Mouse (Mus musculus) kidney, postnatal 25 days (tissue): Measurements from ENCODE around the gene Gramd1b.
A peak's percentile ranks its signal among the peaks of the same experiment; 100 is the strongest.

Experiments
- DNase-seq, 2 experiments: peaks; one replicate each; pipeline ENCODE4 v3.0.0; 2021; ENCODE audit warnings: mixed read lengths in 2 of 2

Gene Gramd1b

GRCm38 (mm10) chr9:40457448-40457847 is 73.7 kb downstream of the Gramd1b start:
- peak; percentile 64 to 77 for DNase-seq

GRCm38 (mm10) chr9:40456191-40456590 is 75.0 kb downstream of the Gramd1b start:
- DNase-seq, result peak in 1 of 2 experiments; percentile 42

- DNase-seq, result peak; percentile 44 to 69
These were observed 75.6 kb downstream of the Gramd1b start for GRCm38 (mm10) chr9:40455336-40456185.

- no peak for DNase-seq
These were observed 76.2 kb downstream of the Gramd1b start for GRCm38 (mm10) chr9:40455020-40455335.

GRCm38 (mm10) chr9:40453889-40454288 is 77.3 kb downstream of the Gramd1b start:
- DNase-seq, result no peak

GRCm38 (mm10) chr9:40452208-40452607 is 79.0 kb downstream of the Gramd1b start:
- DNase-seq, result no peak

- DNase-seq, result no peak
These were observed 80.4 kb downstream of the Gramd1b start for GRCm38 (mm10) chr9:40450776-40451175.

- peak in 1 of 2 experiments; percentile 59 for DNase-seq
These were observed 80.8 kb downstream of the Gramd1b start for GRCm38 (mm10) chr9:40450417-40450714.

- no peak for DNase-seq
These were observed 81.4 kb downstream of the Gramd1b start for GRCm38 (mm10) chr9:40449610-40450416.

- no peak for DNase-seq
These were observed 82.4 kb downstream of the Gramd1b start for GRCm38 (mm10) chr9:40448646-40449243.

GRCm38 (mm10) chr9:40447265-40447664 is 83.9 kb downstream of the Gramd1b start:
- peak; percentile 48 to 74 for DNase-seq

GRCm38 (mm10) chr9:40444961-40445360 is 86.2 kb downstream of the Gramd1b start:
- no peak for DNase-seq

GRCm38 (mm10) chr9:40442784-40443183 is 88.4 kb downstream of the Gramd1b start:
- peak; percentile 33 to 67 for DNase-seq

- DNase-seq, result no peak
These were observed 91.1 kb downstream of the Gramd1b start for GRCm38 (mm10) chr9:40439973-40440687.

- DNase-seq, result no peak
These were observed 92.3 kb downstream of the Gramd1b start for GRCm38 (mm10) chr9:40438731-40439526.

- DNase-seq, result no peak
These were observed 93.3 kb downstream of the Gramd1b start for GRCm38 (mm10) chr9:40437891-40438290.

GRCm38 (mm10) chr9:40433286-40433685 is 97.9 kb downstream of the Gramd1b start:
- no peak for DNase-seq

- peak; percentile 49 to 72 for DNase-seq
These were observed 100.2 kb downstream of the Gramd1b start for GRCm38 (mm10) chr9:40430969-40431368.

- DNase-seq, result no peak
These were observed 103.5 kb downstream of the Gramd1b start for GRCm38 (mm10) chr9:40427663-40428062.

GRCm38 (mm10) chr9:40426282-40426964 is 104.8 kb downstream of the Gramd1b start:
- peak; percentile 46 to 76 for DNase-seq

GRCm38 (mm10) chr9:40424874-40425273 is 106.3 kb downstream of the Gramd1b start:
- DNase-seq, result no peak
